ENCODE assay signal across 23 mouse cellular contexts in genomic region chr6:101299434-101299833, GRCm38 (mm10).
A peak's percentile ranks its signal among the peaks of the same experiment; 100 is the strongest.
DNase-seq lines count a peak whose midpoint lies in the region; ATAC-seq lines count a peak whose summit lies in the region.
"Had no signal": no experiment of that assay in that cellular context is flagged by ENCODE, and none has a peak within 500 bp of the region (broad histone marks: within the 10 kb centered on the region; RNA-seq: fewer than 3 reads in every experiment).

No protein-coding gene starts in this region.

- no peak overlapping the region for H3K4me2 ChIP-seq in liver, embryonic 16.5 days (ENCODE audit: low read depth, low read length)
- H3K4me2 ChIP-seq: heart, embryonic 11.5 days; hindbrain, embryonic 14.5 days had no signal

- H3K27ac ChIP-seq in liver, embryonic 16.5 days (ENCODE audit: low read length) = no peak overlapping the region
- H3K27ac ChIP-seq: gastrocnemius, adult 2 months; hindbrain, embryonic 14.5 days; hindbrain, postnatal 0 days had no signal

- no peaks in the 10 kb centered on the region for H3K36me3 ChIP-seq in liver, embryonic 16.5 days (ENCODE audit: control insufficient read depth, insufficient read depth)

- intact Hi-C loops in gastrocnemius, postnatal 14 days (cut with DNase I; ENCODE audit: low total_unique reads) = no loop called here

- no peaks in the 10 kb centered on the region; the same call in 1 of the 2 replicates for H3K4me1 ChIP-seq in liver, embryonic 16.5 days (ENCODE audit: control insufficient read depth, low read depth, low read length)

- peak; percentile 35; the same call in 1 of the 2 replicates for ATAC-seq in liver, embryonic 16.5 days (ENCODE audit: low read depth)
- peak; percentile 40; the same call in 1 of the 2 replicates for ATAC-seq in granulocyte monocyte progenitor cell, adult 5-6 weeks (replicated peaks; ENCODE audit: poor library complexity, severe bottlenecking)
- ATAC-seq in megakaryocyte, adult 5-6 weeks (ENCODE audit: poor library complexity, severe bottlenecking) = peak; percentile 96
- ATAC-seq: CD4-positive, CD25-positive, alpha-beta regulatory T cell, adult 4 months; forebrain, embryonic 14.5 days; forebrain, postnatal 0 days; hindbrain, postnatal 0 days; inflammation-experienced regulatory T-cells, adult 6 months had no signal

- H3K9me3 ChIP-seq in liver, embryonic 16.5 days (replicated peaks; ENCODE audit: control insufficient read depth, low read length) = no peaks in the 10 kb centered on the region

- no peak overlapping the region for H3K4me3 ChIP-seq in liver, embryonic 16.5 days (ENCODE audit: low read depth, low read length)
- H3K4me3 ChIP-seq: gastrocnemius, adult 2 months had no signal

- H3K27me3 ChIP-seq in liver, embryonic 16.5 days (ENCODE audit: control insufficient read depth, insufficient read depth, low read depth, low read length) = no peaks in the 10 kb centered on the region

- no peak overlapping the region for H3K9ac ChIP-seq in liver, embryonic 16.5 days (ENCODE audit: low read depth, low read length)
- H3K9ac ChIP-seq: forebrain, postnatal 0 days; hindbrain, embryonic 14.5 days had no signal

- no peak for DNase-seq in liver
- DNase-seq in embryo, embryonic 10.5 days (ENCODE audit: low spot score) = no peak
- DNase-seq in gastrocnemius, postnatal 14 days = no peak
- DNase-seq: adrenal gland, adult 2 months; adrenal gland, postnatal 14 days; cerebellum, adult 11 months; cerebellum, adult 2 months; cerebellum, adult 9-11 months; cerebellum, postnatal 25 days; embryo, embryonic 11 days; forebrain, postnatal 0 days; gastrocnemius, adult 2 months; gastrocnemius, postnatal 25 days; heart, postnatal 36 days had no signal

- 70% methylated on average over 2 of the region's 2 CpGs for WGBS in liver, embryonic 16.5 days (ENCODE audit: insufficient replicate concordance)

Comparison
In these comparisons a context has a peak if more than half of its experiments do, and no peak if none do; other contexts are left out.
1. ATAC-seq: peak in every context shown above with its lines; median percentile 96 in megakaryocyte, adult 5-6 weeks; 40 in granulocyte monocyte progenitor cell, adult 5-6 weeks; 35 in liver, embryonic 16.5 days.